Mouse (Mus musculus) G1E (cell line): ENCODE data around the gene Nphs1.

ENCODE experiments used
- CTCF ChIP-seq: IDR thresholded peaks from 2 replicates; pipeline ENCODE4 v1.5.1; 2012; ENCODE audit warnings: low read depth, low read length, inconsistent platforms, mixed read lengths
- GATA1 ChIP-seq: IDR thresholded peaks from 2 replicates; pipeline ENCODE4 v1.6.1; 2012; ENCODE audit warnings: borderline replicate concordance, low read length, inconsistent platforms, mixed read lengths
- POLR2AphosphoS5 ChIP-seq: IDR thresholded peaks from 2 replicates; pipeline ENCODE4 v1.6.1; 2012; ENCODE audit warnings: low read depth, low read length, inconsistent platforms; ENCODE audit not compliant: insufficient replicate concordance

DNA sequence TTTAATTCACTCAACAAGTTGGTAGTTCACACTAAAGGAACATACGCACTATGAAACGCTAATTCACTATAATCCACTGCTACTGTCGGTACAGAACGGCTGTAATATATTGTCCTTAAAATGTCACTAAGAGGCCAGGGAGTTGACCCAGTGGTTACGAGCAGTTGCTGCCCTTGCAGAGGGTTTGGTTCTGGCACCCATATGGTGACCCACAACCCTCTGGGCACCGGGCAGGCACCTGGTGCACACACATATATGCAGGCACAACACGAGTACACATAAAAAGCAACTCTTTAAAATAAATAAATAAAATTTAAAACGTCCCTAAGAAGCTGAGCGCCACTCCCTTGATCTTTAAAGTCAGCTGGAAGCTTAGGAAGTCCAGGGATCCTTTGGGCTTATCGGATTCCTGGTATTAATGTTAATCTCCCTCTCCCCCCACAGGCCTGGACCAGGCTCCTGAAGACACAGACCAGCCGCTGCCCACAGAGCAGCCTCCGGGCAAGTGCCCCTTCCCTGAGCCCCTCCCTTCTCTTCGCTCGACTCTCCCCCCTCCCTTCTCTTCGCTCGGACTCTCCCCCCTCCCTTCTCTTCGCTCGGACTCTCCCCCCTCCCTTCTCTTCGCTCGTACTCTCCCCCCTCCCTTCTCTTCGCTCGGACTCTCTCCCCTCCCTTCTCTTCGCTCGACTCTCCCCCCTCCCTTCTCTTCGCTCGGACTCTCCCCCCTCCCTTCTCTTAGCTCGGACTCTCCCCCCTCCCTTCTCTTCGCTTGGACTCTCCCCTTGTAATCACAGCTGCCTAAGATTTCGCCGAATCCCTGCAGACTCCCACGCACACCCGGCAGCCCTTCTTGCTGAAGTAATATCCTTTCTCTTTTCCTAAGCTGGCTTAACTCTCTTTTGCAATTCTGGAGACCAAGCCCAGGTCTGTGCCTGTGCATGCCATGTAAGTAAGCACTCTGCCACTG lies 19.6 kb downstream of the Nphs1 start:
- TF ChIP-seq GATA1 (no peak), CTCF (no peak), POLR2AphosphoS5 (no peak)
